Mouse (Mus musculus) intestine, embryonic 14.5 days (tissue): ENCODE measurements at regions not wholly inside any gene's neighbourhood (a gene's known extent, or its start where the extent isn't known, plus 50 kb on each side); places are given as distances from the start of the nearest gene placed in this dataset.

ENCODE experiments used
- ATAC-seq: fragments of 200-750 bp; cut with Nextera tagmentation; replicated peaks from 2 replicates; pipeline ENCODE4 v1.8.0; 2017; ENCODE audit warnings: low read depth, moderate number of reproducible peaks, moderate TSS enrichment, moderate library complexity; ENCODE audit not compliant: low FRiP score, low TSS enrichment
- DNase-seq: peaks from one replicate; pipeline ENCODE4 v3.0.0-alpha.2; 2018; ENCODE audit warnings: low spot score
- H3K27ac ChIP-seq: fragments of 300-500 bp; sonication (generic); 2 replicates; pipeline ENCODE4 v1.5.1; 2014; ENCODE audit warnings: low read depth, mild to moderate bottlenecking, control low read depth
- H3K27me3 ChIP-seq: fragments of 300-500 bp; sonication (generic); replicated peaks from 2 replicates; pipeline ENCODE4 v1.6.1; 2014; ENCODE audit warnings: low read length, control low read depth; ENCODE audit not compliant: control insufficient read depth, insufficient read depth
- H3K36me3 ChIP-seq: fragments of 300-500 bp; sonication (generic); 2 replicates; pipeline ENCODE4 v1.6.1; 2014; ENCODE audit warnings: low read length, control low read depth; ENCODE audit not compliant: control insufficient read depth, insufficient read depth
- H3K4me1 ChIP-seq: fragments of 300-500 bp; sonication (generic); replicated peaks from 2 replicates; pipeline ENCODE4 v1.6.1; 2014; ENCODE audit warnings: low read length, control low read depth, mixed read lengths; ENCODE audit not compliant: control insufficient read depth, insufficient read depth
- H3K4me2 ChIP-seq: fragments of 300-500 bp; sonication (generic); 2 replicates; pipeline ENCODE4 v1.6.1; 2014; ENCODE audit warnings: low read length
- H3K4me3 ChIP-seq: fragments of 300-500 bp; sonication (generic); 2 replicates; pipeline ENCODE4 v1.5.1; 2014; ENCODE audit warnings: low read depth, low read length, control low read depth, mixed read lengths
- H3K9ac ChIP-seq: fragments of 300-500 bp; sonication (generic); 2 replicates; pipeline ENCODE4 v1.6.1; 2014; ENCODE audit warnings: mild to moderate bottlenecking, low read length
- H3K9me3 ChIP-seq: fragments of 300-500 bp; sonication (generic); 2 replicates; pipeline ENCODE4 v1.6.1; 2016; ENCODE audit warnings: low read length, control low read depth; ENCODE audit not compliant: control insufficient read depth
- WGBS: fragments of 180-500 bp; shearing (Covaris S2); extraction: QIAGEN DNeasy Blood & Tissue Kit; methylation state at CpG from one replicate; pipeline ENCODE4 v1.1.7; 2014; 5-methylcytosine and 5-hydroxymethylcytosine counted together

- no peak overlapping the region for H3K4me3 ChIP-seq
- no peak overlapping the region for H3K9ac ChIP-seq
- H3K4me2 ChIP-seq, result no peak overlapping the region
- no peaks in the 10 kb centered on the region for H3K9me3 ChIP-seq
- WGBS, result 49% methylated on average over 4 of the region's 4 CpGs
- H3K4me1 ChIP-seq, result no peaks in the 10 kb centered on the region; the same call in 1 of the 2 replicates
- no peaks in the 10 kb centered on the region for H3K27me3 ChIP-seq
- no peaks in the 10 kb centered on the region for H3K36me3 ChIP-seq
- no peak for DNase-seq
- H3K27ac ChIP-seq, result no peak overlapping the region
- ATAC-seq, result no peak
These were observed 104.4 kb upstream of the Prr30 start for GRCm38 (mm10) chr14:101304487-101305032.

GRCm38 (mm10) chr14:101297841-101298240 is 97.7 kb upstream of the Prr30 start:
- Histone ChIP-seq H3K36me3 (no peaks in the 10 kb centered on the region), H3K4me3 (no peak overlapping the region), H3K9ac (no peak overlapping the region), H3K4me1 (no peaks in the 10 kb centered on the region), H3K27ac (no peak overlapping the region), H3K27me3 (no peaks in the 10 kb centered on the region), H3K4me2 (no peak overlapping the region), H3K9me3 (no peaks in the 10 kb centered on the region)
- DNase-seq (no peak), ATAC-seq (no peak)
- 92% methylated on average over 3 of the region's 3 CpGs for WGBS

DNA sequence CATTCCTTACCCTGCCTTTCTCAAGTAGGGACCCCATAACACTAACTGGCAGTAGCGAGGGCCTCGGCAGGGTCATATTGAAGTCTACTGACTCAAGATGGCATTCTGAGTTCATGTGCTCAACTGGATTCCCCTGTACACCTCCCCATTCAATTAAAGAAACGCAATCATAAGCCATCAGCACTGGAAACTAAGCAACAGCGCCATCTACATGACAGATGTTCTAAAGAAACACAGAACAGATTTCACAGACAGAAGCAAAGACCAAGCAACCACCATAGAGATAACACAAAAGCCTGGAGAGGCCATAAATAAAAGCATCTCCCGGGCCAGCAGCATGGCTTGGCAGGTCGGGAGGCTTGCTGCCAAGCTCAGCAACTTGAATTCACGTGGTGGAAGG is 94.6 kb upstream of the Prr30 start:
- Histone ChIP-seq H3K4me2 (no peak overlapping the region), H3K27ac (no peak overlapping the region), H3K9me3 (no peaks in the 10 kb centered on the region), H3K4me3 (no peak overlapping the region), H3K36me3 (no peaks in the 10 kb centered on the region), H3K27me3 (no peaks in the 10 kb centered on the region), H3K9ac (no peak overlapping the region), H3K4me1 (no peaks in the 10 kb centered on the region)
- DNase-seq (no peak), ATAC-seq (no peak)
- 35% methylated on average over 7 of the region's 7 CpGs for WGBS

DNA sequence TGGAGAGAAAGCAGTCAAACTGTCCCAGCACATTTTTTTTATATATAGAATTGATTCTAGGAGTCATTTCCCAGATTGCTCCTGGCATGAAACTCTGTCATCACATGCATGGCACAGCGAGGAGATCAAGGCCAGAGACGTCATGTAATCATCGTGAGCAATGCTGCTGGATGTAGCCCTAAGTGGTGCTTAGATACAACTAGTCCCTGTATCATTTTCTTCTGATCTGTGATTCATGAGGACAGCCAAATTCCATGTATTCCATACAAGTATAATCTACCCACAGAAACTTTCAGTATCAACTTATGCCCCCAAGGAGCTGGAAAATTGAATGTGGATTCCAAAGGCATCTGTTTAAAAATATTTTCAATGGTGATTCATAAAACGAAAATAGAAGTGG is 87.6 kb upstream of the Prr30 start:
- no peak overlapping the region for H3K4me3 ChIP-seq
- H3K36me3 ChIP-seq, result no peaks in the 10 kb centered on the region
- no peak overlapping the region for H3K4me2 ChIP-seq
- WGBS, result 83% methylated on average over 4 of the region's 4 CpGs
- DNase-seq (no peak), ATAC-seq (no peak)
- H3K9me3 ChIP-seq, result no peaks in the 10 kb centered on the region
- no peaks in the 10 kb centered on the region for H3K27me3 ChIP-seq
- H3K27ac ChIP-seq, result no peak overlapping the region
- no peak overlapping the region for H3K9ac ChIP-seq
- H3K4me1 ChIP-seq, result no peaks in the 10 kb centered on the region

DNA sequence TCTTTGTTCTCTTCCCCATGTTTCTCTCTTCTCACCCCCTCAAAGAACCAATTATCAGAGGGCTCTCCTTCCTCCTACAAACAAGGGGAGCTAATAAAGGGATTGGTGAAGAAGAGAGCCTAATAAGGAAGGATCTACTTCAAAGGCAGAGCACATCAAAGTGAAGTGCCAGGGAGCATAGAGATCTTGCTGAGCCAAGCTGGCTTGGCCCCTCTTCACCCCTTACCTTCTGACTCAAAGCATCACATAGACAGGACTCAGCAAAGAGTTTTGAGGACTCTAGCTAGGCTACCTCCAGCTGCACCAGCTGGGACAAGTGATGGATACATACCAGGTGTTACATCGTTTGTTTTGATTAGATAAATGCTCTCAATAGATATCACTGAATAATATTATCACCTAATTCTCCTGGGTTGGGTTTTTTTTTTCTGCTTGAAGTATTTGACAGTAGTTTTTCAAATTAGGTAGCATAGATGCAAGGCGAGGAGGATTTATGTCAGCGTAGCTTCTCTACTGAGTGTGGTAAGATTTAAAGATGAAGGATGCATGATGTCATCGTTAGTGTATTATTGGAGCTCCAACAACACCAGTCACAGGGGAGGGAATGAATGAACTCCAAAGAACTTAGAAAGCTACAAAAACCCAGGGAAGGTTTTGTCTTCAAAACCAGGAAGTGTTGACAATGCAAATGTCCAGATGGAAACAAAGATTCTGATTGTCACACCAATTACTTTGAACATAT is 69.1 kb upstream of the Prr30 start:
- H3K27ac ChIP-seq, result no peak overlapping the region
- H3K36me3 ChIP-seq, result no peaks in the 10 kb centered on the region
- H3K4me1 ChIP-seq, result no peaks in the 10 kb centered on the region
- no peak overlapping the region for H3K4me3 ChIP-seq
- no peak for ATAC-seq
- no peaks in the 10 kb centered on the region for H3K9me3 ChIP-seq
- no peak overlapping the region for H3K9ac ChIP-seq
- H3K4me2 ChIP-seq, result no peak overlapping the region
- WGBS, result 42% methylated on average over 4 of the region's 4 CpGs
- DNase-seq, result no peak
- no peaks in the 10 kb centered on the region for H3K27me3 ChIP-seq

DNA sequence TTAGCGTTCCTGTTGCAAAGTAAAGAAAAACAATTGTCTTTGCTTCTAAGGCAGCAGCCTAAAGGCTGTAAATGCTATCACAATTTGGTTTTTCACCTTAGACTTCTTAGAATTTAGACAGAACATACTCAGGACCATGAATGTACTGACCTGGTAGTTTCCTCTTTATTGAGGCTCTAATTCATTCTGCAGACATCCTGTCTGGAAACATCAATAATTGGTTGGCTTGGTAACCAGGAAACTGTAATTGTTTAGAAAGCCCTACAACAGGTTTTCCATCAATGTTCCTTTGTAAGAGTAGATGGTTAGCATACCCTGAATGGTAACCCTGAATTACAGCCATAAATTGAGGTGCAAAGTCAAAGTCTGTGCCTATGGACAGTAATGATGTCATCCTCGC is 67.4 kb upstream of the Prr30 start:
- no peak for DNase-seq
- Histone ChIP-seq H3K27ac (no peak overlapping the region), H3K9me3 (no peaks in the 10 kb centered on the region), H3K4me1 (no peaks in the 10 kb centered on the region), H3K4me2 (no peak overlapping the region), H3K4me3 (no peak overlapping the region), H3K27me3 (no peaks in the 10 kb centered on the region), H3K36me3 (no peaks in the 10 kb centered on the region), H3K9ac (no peak overlapping the region)
- ATAC-seq, result no peak
- WGBS, result 82% methylated on average over 2 of the region's 2 CpGs
